Mouse (Mus musculus): Measurements from ENCODE around the gene Ankrd31.

DNA sequence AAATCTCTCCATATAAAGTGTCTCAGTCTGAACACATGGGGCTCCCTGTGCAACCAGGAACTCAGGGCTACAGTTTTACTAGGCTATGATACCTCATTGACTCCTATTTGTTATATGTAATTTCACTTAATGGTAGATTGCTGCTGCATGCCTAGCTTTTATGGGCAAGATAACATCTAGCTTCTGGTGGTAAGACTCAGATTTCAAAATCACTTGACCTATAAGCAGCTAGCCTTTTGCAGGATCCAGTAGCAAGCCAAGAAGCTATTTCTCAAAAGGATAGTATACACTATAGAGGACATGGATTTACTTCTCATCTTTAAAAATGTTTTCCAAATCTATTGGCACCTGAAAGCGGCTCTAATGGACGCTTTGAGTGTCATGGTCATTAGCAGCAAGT, 31.8 kb upstream of the Ankrd31 start:
- TF ChIP-seq GATA1 (IDR thresholded peaks at IDR 0.05; ENCODE audit: borderline replicate concordance, low read length) (no peak), FLI1 (IDR thresholded peaks at IDR 0.05; ENCODE audit: low read length) (no peak)

All from megakaryocyte, embryonic 14.5 days (primary cell).